Mouse (Mus musculus) olfactory bulb, adult 2 months (tissue): ENCODE results near the gene Ube3c.

Experiments used
- CTCF ChIP-seq: fragments of 200-500 bp; IDR thresholded peaks from 2 replicates; pipeline ENCODE4 v1.5.1; 2012; ENCODE audit warnings: low read depth, mild to moderate bottlenecking, low read length, moderate library complexity; ENCODE audit not compliant: insufficient read depth
- POLR2A ChIP-seq: fragments of 200-500 bp; IDR thresholded peaks from 2 replicates; pipeline ENCODE4 v1.6.1; 2012; ENCODE audit warnings: mild to moderate bottlenecking, low read depth, low read length, moderate library complexity; ENCODE audit not compliant: insufficient read depth

DNA sequence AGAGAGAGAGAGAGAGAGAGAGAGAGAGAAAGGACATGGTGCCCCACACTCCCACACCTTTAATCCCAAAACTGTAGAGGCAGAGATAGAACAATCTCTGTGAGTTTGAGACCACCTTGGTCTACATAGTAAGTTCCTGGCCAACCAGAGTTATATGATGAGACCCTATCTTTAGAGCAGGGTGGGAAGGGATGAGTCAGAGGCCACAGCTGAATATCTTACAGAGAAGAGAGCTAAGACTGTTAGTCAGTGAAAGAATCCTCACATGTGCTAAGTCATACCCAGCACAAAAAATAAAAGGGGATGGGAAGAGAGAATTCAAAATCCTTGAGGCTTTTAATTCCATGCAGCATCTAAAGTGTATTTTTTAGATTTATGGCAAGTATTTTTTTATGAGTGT, 142.6 kb downstream of the Ube3c start:
- TF ChIP-seq CTCF (no peak), POLR2A (no peak)
